Mouse (Mus musculus) hindlimb bud, embryonic 11.5 days (tissue): Measurements from ENCODE around the gene Slc19a1.

ENCODE experiments used
- DNase-seq: peaks from one replicate; pipeline ENCODE4 v3.0.0-alpha.2; 2012; ENCODE audit warnings: low read depth, low spot score; ENCODE audit errors: extremely low spot score

Gene Slc19a1

GRCm38 (mm10) chr10:77031768-77032375 is at the start of gene Slc19a1:
Gene Slc19a1, plus strand, starts transcription at chr10:77032241.
- DNase-seq, result no peak

DNA sequence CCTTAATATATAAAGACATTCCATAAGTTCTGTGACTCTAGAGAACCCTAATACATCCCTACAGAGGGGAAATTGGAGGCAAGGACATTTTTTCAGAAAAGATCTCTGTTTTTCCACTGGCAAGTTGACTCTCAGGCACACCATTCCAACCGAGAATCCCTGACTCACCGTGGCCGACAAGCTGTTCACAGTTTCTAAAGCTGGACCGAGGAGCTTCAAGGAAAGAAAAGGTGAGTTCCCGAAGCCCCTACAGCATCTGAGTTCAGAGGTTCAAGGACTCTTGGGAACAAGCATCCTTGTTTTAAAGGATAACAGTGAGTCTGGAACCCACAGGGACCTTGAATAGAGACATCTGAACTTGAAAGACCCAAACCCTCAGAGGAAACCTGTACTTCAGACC is 43.5 kb upstream of the Slc19a1 start:
- no peak for DNase-seq

GRCm38 (mm10) chr10:76992456-76992855 is 39.6 kb upstream of the Slc19a1 start:
- DNase-seq, result no peak

DNA sequence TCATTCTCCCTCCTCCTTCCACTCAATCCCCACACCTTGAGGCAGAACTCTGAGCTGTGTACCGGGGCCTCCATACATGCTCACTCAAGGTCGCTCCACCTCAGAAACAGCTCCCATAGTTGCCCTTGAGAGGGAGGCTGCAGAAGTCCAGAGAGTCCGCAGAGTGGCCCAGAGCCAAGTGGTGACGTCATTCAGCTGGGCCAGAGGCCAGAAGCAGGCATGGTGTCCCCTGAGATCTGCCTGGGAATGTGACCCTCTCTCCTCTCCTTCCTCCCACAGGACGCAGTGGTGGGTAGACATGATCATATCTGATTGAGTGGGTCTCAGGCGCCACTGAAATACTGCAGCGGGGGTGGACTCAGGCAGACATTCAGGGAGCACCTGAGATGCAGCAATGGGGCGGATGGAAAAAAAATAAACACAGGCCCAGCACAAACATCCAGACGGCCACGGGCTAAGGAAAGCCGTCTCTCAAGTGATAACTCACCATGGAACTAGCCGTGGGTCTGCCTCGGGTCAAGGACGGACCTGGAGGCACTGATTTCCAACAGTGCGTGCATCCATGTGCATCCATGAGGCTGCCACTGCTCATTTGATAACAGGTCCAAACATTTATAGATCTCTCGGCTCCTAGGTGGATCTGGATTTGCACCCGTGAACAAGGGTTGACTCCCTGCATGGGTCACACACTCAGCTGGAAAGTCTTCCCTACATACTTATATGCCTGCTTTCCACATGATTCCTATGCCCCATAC is 34.1 kb upstream of the Slc19a1 start:
- no peak for DNase-seq

DNA sequence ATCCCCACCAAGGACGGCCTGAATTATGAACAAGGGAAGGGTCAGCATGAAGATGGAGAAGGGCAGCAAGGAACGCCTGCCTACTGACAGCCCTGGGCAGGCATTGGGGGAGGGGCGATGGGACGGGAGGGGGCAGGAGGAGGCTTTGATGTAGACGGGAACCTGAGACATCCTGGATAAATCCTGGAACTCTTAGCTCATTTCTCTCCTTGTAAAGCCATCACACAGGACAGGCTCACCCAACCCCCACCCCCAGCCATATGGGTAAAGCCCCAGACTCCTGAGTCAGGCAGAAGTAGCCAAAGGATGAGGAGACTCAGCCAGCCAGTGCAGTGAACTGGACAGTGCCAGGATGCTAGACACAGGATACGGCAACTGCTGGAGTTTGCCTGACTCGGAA is 27.1 kb upstream of the Slc19a1 start:
- DNase-seq, result no peak

DNA sequence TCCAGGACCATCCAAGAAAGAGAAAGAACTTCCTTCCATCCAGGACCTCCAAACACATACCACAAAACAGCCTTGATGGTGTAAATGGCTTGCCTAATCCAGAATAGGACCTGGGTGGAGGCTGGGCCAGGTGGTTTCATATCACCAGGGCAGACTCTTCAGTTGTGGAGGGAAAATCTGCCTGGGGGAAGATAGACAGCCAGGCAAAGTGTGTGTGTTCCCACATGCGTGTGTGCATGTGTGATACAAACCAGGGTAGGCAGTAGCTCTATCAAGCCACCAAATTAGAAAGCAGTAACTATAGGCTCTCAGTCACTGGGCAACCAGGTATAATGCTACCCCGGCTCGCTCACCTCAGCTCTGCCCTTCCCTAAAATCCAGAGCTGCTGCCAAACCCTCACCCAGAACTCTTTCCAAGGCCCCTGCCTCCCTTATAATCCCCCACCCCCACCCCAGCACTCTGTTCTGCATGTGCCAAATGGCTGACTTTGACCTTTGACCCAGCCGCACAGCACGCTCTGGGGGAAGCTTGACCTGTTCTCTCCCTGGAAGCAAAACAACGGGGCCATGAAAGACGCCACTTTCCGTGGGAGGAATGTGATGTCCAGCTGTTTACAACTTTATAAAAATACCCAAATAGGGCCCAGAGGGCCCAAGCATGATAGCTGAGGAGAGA is 24.5 kb upstream of the Slc19a1 start:
- DNase-seq, result no peak

- no peak for DNase-seq
Observed at GRCm38 (mm10) chr10:77008109-77008561, 23.9 kb upstream of the Slc19a1 start.

- DNase-seq, result no peak
Observed at GRCm38 (mm10) chr10:77008698-77009097, 23.3 kb upstream of the Slc19a1 start.

GRCm38 (mm10) chr10:77011681-77012080 is 20.4 kb upstream of the Slc19a1 start:
- DNase-seq, result no peak

DNA sequence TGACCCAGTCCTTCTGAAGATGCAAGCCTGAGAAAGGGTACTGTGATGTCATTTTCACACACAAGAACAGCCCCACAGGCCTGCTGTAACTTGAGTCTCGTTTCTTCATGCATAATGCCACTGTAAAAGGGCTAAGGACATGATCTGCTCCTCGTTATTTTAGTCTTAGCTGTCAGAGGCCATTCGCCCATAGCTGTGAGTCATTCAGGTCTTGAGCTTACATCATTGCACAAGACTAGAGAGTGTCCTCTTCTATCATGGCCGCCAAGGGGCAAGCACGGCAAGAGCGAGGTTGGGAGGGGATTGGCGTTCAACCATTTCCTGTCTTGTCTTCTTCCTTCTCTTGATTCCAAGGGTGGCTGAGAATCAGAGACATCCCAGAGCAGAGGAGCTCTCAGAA is 16.0 kb upstream of the Slc19a1 start:
- no peak for DNase-seq

GRCm38 (mm10) chr10:77016499-77016898 is 15.5 kb upstream of the Slc19a1 start:
- no peak for DNase-seq

GRCm38 (mm10) chr10:77017061-77017460 is 15.0 kb upstream of the Slc19a1 start:
- no peak for DNase-seq

- DNase-seq, result no peak
Observed at GRCm38 (mm10) chr10:77017662-77018061, 14.4 kb upstream of the Slc19a1 start.

DNA sequence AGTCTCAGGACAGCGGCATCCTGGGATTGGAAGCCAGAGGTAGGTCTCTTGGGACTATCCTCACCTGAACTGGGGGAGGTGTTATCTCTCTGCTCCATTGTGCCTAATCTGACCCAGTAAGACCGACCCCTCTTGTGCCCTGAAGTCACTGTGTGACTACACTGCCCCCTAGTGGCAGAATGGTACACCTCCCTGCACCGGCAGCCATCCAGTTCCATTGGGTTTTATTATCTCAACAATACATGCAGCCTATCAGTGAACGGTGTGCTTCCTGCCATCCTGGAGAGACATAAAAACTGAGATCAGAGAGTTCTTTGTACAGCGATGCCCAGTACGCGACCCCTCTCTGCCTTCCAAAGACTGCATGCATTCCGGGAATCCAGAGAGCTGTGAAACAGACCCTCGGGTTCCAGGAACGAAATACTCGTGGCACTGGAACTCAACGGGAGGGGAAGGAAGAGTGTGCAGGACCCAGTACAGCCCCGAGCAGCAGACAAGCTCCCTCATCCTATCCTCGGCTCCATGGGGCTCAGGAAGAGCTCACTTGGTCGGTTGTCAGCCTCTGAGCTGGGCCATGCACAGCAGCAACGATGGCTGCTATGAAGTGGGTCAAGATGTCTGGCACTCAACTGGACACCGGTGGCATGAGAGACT is 10.5 kb upstream of the Slc19a1 start:
- peak; percentile 84 for DNase-seq

DNA sequence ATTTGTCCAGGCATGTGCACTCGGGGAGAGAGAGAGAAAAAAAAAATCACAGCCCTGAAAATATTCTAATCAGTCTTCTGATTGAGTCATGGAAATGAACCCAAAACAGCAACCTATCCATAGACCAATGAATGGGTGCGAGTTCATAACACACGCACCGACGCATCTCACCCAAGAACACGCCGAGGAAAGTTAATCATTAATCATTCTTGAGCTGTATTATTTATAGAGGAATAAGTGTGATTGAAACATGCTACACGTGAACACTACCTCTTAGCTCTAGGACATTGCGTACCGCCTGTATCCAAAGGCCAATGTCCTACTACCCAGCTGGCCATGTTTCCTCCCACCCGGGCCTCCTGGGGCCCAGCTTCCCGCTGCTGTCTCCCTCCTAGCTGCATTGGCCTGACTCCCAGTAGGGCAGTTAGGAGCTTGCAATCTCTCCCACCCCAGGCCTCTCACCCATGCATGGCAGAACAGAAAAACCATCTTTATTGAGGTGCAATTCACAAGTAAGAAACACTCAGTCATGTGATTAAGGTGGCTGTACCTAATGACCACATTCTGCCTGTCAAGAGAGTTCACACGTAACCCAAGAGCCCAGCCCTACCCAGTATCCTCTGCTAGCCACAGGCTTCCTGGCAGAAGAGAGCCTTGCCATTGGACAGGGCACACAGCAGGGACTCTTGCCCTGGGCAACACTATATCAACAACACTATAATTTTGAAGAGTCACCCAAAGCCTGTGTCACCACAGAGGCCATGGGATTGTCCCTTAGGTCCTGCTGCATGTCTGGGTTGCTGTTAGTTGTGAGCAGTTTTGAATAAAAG is 9.5 kb upstream of the Slc19a1 start:
- no peak for DNase-seq

DNA sequence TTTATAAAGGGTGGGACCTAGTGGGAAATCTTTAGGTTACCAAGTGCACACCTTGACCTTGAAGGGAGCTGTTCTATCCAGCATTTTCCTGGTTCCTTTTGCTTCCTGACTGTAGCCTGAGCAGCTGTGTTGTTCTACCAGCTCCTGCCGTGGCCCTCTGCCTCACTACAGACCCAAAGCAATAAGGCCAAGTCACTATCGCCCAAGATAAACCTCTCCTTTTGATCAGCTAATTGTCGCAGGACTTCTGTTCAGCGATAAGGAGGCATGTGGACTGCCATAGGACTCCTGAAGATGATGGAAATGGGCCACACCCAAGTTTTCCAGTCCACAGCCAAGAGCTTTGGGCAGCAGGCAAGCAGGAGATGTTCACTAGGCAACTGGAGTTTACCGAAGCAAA is 7.8 kb upstream of the Slc19a1 start:
- no peak for DNase-seq

GRCm38 (mm10) chr10:77026944-77027343 is 5.1 kb upstream of the Slc19a1 start:
- no peak for DNase-seq

DNA sequence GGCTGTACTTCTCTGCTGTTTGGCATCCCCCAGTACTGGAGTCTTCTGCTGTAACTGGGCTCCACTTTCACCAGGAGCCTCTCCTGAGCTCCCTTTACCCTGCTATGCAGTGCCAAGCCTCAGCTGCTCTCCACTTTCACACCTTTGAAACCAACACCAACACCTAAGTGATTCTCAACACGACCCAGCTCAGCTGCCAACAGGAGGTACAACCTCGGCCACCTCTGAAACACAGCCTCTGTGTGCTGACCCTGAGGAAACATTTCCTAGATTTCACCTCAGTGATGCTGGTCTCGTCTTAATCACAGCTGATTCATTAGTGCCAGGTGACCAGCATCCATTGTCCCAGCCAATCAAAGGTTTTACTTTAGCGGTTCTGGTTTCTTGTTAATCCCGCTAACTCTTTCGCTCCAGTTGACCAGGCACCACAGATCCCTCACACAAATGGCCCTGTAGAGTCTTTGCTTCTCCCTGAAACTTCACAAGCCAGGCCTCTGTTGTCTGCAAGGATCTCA is 3.2 kb upstream of the Slc19a1 start:
- no peak for DNase-seq

- DNase-seq, result no peak
Observed at GRCm38 (mm10) chr10:77029761-77030160, 2.3 kb upstream of the Slc19a1 start.

DNA sequence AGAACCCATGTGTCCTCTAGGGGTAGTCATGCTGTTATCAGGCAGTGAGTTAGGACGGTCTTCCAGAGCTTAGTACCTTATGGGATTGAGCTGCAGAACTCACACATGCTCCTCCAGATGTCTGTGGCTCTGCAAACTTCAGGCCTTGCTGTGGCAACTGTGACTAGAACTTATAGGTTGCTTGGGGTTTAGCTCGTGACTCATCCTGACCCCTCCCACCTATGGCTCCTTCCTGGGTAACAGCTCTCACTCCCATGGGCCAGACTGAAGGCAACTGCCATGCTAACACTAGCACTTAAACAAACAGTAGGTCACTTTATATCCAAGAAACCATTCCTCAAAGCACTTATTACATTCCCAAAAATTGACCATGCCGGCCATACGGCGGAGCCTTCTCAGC is 1.4 kb upstream of the Slc19a1 start:
- no peak for DNase-seq
